Mouse (Mus musculus): ENCODE results near the gene Olfr787. TPM values are rescaled to one million over a fixed set of nuclear protein-coding genes. Genes with fewer than 3 reads are reported as not detected.

Gene Olfr787
- not detected in 2 replicates for polyA plus RNA-seq (2014; fragmentation: Nextera tagmentation; extraction: Ambion mirVana)

- Histone ChIP-seq H3K9ac (replicated peaks; ENCODE audit: low read length) (no peak within 1 kb of the TSS), H3K4me3 (replicated peaks; ENCODE audit: low read depth, low read length) (no peak within 1 kb of the TSS), H3K27ac (replicated peaks; ENCODE audit: low read depth, low read length) (no peak within 1 kb of the TSS), H3K4me1 (ENCODE audit: control insufficient read depth, insufficient read depth, low read length) (no peaks in the 10 kb centered on the region), H3K36me3 (ENCODE audit: control insufficient read depth, insufficient read depth, low read length) (no peaks in the 10 kb centered on the region), H3K27me3 (ENCODE audit: control insufficient read depth, insufficient read depth, low read length) (no peaks in the 10 kb centered on the region), H3K4me2 (ENCODE audit: low read length) (no peak within 1 kb of the TSS), H3K9me3 (ENCODE audit: control insufficient read depth, low read length) (no peaks in the 10 kb centered on the region)
- 85% methylated on average over 3 of the region's 3 CpGs for WGBS
- no peak for DNase-seq
- no peak for ATAC-seq (ENCODE audit: low FRiP score, low TSS enrichment)
These were observed at the start of gene Olfr787 for GRCm38 (mm10) chr10:129461562-129461961. Olfr787 (plus strand) TSS chr10:129461862.

GRCm38 (mm10) chr10:129427006-129427405, 34.7 kb upstream of the Olfr787 start, which contains the start of gene Olfr786:
Olfr786 (plus strand) TSS chr10:129427306.
- no peak within 1 kb of the TSS for H3K4me2 ChIP-seq (ENCODE audit: low read length)
- H3K4me1 ChIP-seq (ENCODE audit: control insufficient read depth, insufficient read depth, low read length) = no peaks in the 10 kb centered on the region
- H3K36me3 ChIP-seq (ENCODE audit: control insufficient read depth, insufficient read depth, low read length) = no peaks in the 10 kb centered on the region
- H3K9me3 ChIP-seq (ENCODE audit: control insufficient read depth, low read length) = 0 out of 2 replicates have a peak, but pooled peaks cover 2% of the 10 kb centered on the region
- no peaks in the 10 kb centered on the region for H3K27me3 ChIP-seq (ENCODE audit: control insufficient read depth, insufficient read depth, low read length)
- no peak within 1 kb of the TSS for H3K27ac ChIP-seq (replicated peaks; ENCODE audit: low read depth, low read length)
- DNase-seq (no peak), ATAC-seq (ENCODE audit: low FRiP score, low TSS enrichment) (no peak)
- no peak within 1 kb of the TSS for H3K4me3 ChIP-seq (replicated peaks; ENCODE audit: low read depth, low read length)
- H3K9ac ChIP-seq (replicated peaks; ENCODE audit: low read length) = no peak within 1 kb of the TSS

GRCm38 (mm10) chr10:129470698-129471097, 9.0 kb downstream of the Olfr787 start, which contains the start of gene Olfr788:
Olfr788 (plus strand) TSS chr10:129470998.
- Histone ChIP-seq H3K4me2 (ENCODE audit: low read length) (no peak within 1 kb of the TSS), H3K9me3 (ENCODE audit: control insufficient read depth, low read length) (no peaks in the 10 kb centered on the region), H3K27me3 (ENCODE audit: control insufficient read depth, insufficient read depth, low read length) (no peaks in the 10 kb centered on the region), H3K4me1 (ENCODE audit: control insufficient read depth, insufficient read depth, low read length) (no peaks in the 10 kb centered on the region), H3K9ac (replicated peaks; ENCODE audit: low read length) (no peak within 1 kb of the TSS), H3K27ac (replicated peaks; ENCODE audit: low read depth, low read length) (no peak within 1 kb of the TSS), H3K4me3 (replicated peaks; ENCODE audit: low read depth, low read length) (no peak within 1 kb of the TSS), H3K36me3 (ENCODE audit: control insufficient read depth, insufficient read depth, low read length) (no peaks in the 10 kb centered on the region)
- no peak for ATAC-seq (ENCODE audit: low FRiP score, low TSS enrichment)
- DNase-seq = no peak

GRCm38 (mm10) chr10:129473256-129473655, 11.6 kb downstream of the Olfr787 start:
- Histone ChIP-seq H3K9me3 (ENCODE audit: control insufficient read depth, low read length) (no peaks in the 10 kb centered on the region), H3K27ac (replicated peaks; ENCODE audit: low read depth, low read length) (no peak overlapping the region), H3K9ac (replicated peaks; ENCODE audit: low read length) (no peak overlapping the region), H3K4me1 (ENCODE audit: control insufficient read depth, insufficient read depth, low read length) (no peaks in the 10 kb centered on the region), H3K36me3 (ENCODE audit: control insufficient read depth, insufficient read depth, low read length) (no peaks in the 10 kb centered on the region), H3K27me3 (ENCODE audit: control insufficient read depth, insufficient read depth, low read length) (no peaks in the 10 kb centered on the region), H3K4me2 (ENCODE audit: low read length) (no peak overlapping the region), H3K4me3 (replicated peaks; ENCODE audit: low read depth, low read length) (no peak overlapping the region)
- WGBS = 23% methylated on average over 2 of the region's 2 CpGs
- no peak for ATAC-seq (ENCODE audit: low FRiP score, low TSS enrichment)
- peak; percentile 6 for DNase-seq

GRCm38 (mm10) chr10:129473723-129474122, 12.1 kb downstream of the Olfr787 start:
- DNase-seq (no peak), ATAC-seq (ENCODE audit: low FRiP score, low TSS enrichment) (no peak)
- no peaks in the 10 kb centered on the region for H3K9me3 ChIP-seq (ENCODE audit: control insufficient read depth, low read length)
- H3K36me3 ChIP-seq (ENCODE audit: control insufficient read depth, insufficient read depth, low read length) = no peaks in the 10 kb centered on the region
- no peak overlapping the region for H3K9ac ChIP-seq (replicated peaks; ENCODE audit: low read length)
- no peak overlapping the region for H3K27ac ChIP-seq (replicated peaks; ENCODE audit: low read depth, low read length)
- no peaks in the 10 kb centered on the region for H3K4me1 ChIP-seq (ENCODE audit: control insufficient read depth, insufficient read depth, low read length)
- H3K4me2 ChIP-seq (ENCODE audit: low read length) = no peak overlapping the region
- H3K4me3 ChIP-seq (replicated peaks; ENCODE audit: low read depth, low read length) = no peak overlapping the region
- H3K27me3 ChIP-seq (ENCODE audit: control insufficient read depth, insufficient read depth, low read length) = no peaks in the 10 kb centered on the region

- DNase-seq = no peak
- Histone ChIP-seq H3K4me2 (ENCODE audit: low read length) (no peak within 1 kb of the TSS), H3K27me3 (ENCODE audit: control insufficient read depth, insufficient read depth, low read length) (no peaks in the 10 kb centered on the region), H3K27ac (replicated peaks; ENCODE audit: low read depth, low read length) (no peak within 1 kb of the TSS), H3K4me1 (ENCODE audit: control insufficient read depth, insufficient read depth, low read length) (no peaks in the 10 kb centered on the region), H3K36me3 (ENCODE audit: control insufficient read depth, insufficient read depth, low read length) (no peaks in the 10 kb centered on the region), H3K4me3 (replicated peaks; ENCODE audit: low read depth, low read length) (no peak within 1 kb of the TSS), H3K9ac (replicated peaks; ENCODE audit: low read length) (no peak within 1 kb of the TSS), H3K9me3 (ENCODE audit: control insufficient read depth, low read length) (no peaks in the 10 kb centered on the region)
- WGBS = 73% methylated on average over 2 of the region's 2 CpGs
- no peak for ATAC-seq (ENCODE audit: low FRiP score, low TSS enrichment)
These were observed 22.8 kb downstream of the Olfr787 start, which contains the start of gene Olfr789 for GRCm38 (mm10) chr10:129484452-129484851. Olfr789 (plus strand) TSS chr10:129484752.

GRCm38 (mm10) chr10:129490101-129490500, 28.4 kb downstream of the Olfr787 start:
- DNase-seq (no peak), ATAC-seq (ENCODE audit: low FRiP score, low TSS enrichment) (no peak)
- H3K4me2 ChIP-seq (ENCODE audit: low read length) = no peak overlapping the region
- H3K36me3 ChIP-seq (ENCODE audit: control insufficient read depth, insufficient read depth, low read length) = no peaks in the 10 kb centered on the region
- no peaks in the 10 kb centered on the region for H3K9me3 ChIP-seq (ENCODE audit: control insufficient read depth, low read length)
- no peak overlapping the region for H3K4me3 ChIP-seq (replicated peaks; ENCODE audit: low read depth, low read length)
- no peak overlapping the region for H3K9ac ChIP-seq (replicated peaks; ENCODE audit: low read length)
- H3K27ac ChIP-seq (replicated peaks; ENCODE audit: low read depth, low read length) = no peak overlapping the region
- H3K27me3 ChIP-seq (ENCODE audit: control insufficient read depth, insufficient read depth, low read length) = no peaks in the 10 kb centered on the region
- H3K4me1 ChIP-seq (ENCODE audit: control insufficient read depth, insufficient read depth, low read length) = no peaks in the 10 kb centered on the region
- 80% methylated on average over 2 of the region's 2 CpGs for WGBS

- Histone ChIP-seq H3K27me3 (ENCODE audit: control insufficient read depth, insufficient read depth, low read length) (no peaks in the 10 kb centered on the region), H3K4me1 (ENCODE audit: control insufficient read depth, insufficient read depth, low read length) (no peaks in the 10 kb centered on the region), H3K4me2 (ENCODE audit: low read length) (no peak within 1 kb of the TSS), H3K4me3 (replicated peaks; ENCODE audit: low read depth, low read length) (no peak within 1 kb of the TSS), H3K36me3 (ENCODE audit: control insufficient read depth, insufficient read depth, low read length) (no peaks in the 10 kb centered on the region), H3K27ac (replicated peaks; ENCODE audit: low read depth, low read length) (no peak within 1 kb of the TSS), H3K9ac (replicated peaks; ENCODE audit: low read length) (no peak within 1 kb of the TSS), H3K9me3 (ENCODE audit: control insufficient read depth, low read length) (no peaks in the 10 kb centered on the region)
- DNase-seq = no peak
- no peak for ATAC-seq (ENCODE audit: low FRiP score, low TSS enrichment)
These were observed 36.5 kb downstream of the Olfr787 start, which contains the start of gene Olfr790 for GRCm38 (mm10) chr10:129498192-129498591. Olfr790 (plus strand) TSS chr10:129498492.

All from midbrain, embryonic 14.5 days (tissue).